Mouse (Mus musculus) lung, adult 2 months (tissue): ENCODE measurements at regions not wholly inside any gene's neighbourhood (a gene's known extent, or its start where the extent isn't known, plus 50 kb on each side); places are given as distances from the start of the nearest gene placed in this dataset.

ENCODE experiments used
- DNase-seq: peaks from one replicate; pipeline ENCODE4 v3.0.0; 2022
- H3K4me1 ChIP-seq: fragments of 200-500 bp; 2 replicates; pipeline ENCODE4 v1.6.1; 2011; ENCODE audit warnings: low read length; ENCODE audit not compliant: control insufficient read depth, insufficient read depth
- H3K4me3 ChIP-seq: fragments of 200-500 bp; replicated peaks from 2 replicates; pipeline ENCODE3; 2011; ENCODE audit warnings: low read depth, mild to moderate bottlenecking, control low read depth, low read length; ENCODE audit errors: extremely low read depth
- CTCF ChIP-seq: fragments of 200-500 bp; IDR thresholded peaks from 2 replicates; pipeline ENCODE4 v1.5.1; 2011; ENCODE audit warnings: mild to moderate bottlenecking, low read length, control low read depth; ENCODE audit not compliant: insufficient read depth
- POLR2A ChIP-seq: fragments of 200-500 bp; IDR thresholded peaks from 2 replicates; pipeline ENCODE4 v1.6.1; 2011; ENCODE audit warnings: low read depth, mild to moderate bottlenecking, control low read depth, low read length, borderline replicate concordance; ENCODE audit errors: extremely low read depth
- WGBS: fragments of 180-500 bp; shearing (Covaris S2); methylation state at CpG from one replicate; pipeline ENCODE4 v1.1.7; 2018; 5-methylcytosine and 5-hydroxymethylcytosine counted together

GRCm38 (mm10) chr6:126404331-126405070, 130.7 kb downstream of the Kcna5 start:
- no peak for TF ChIP-seq CTCF
- DNase-seq = peak; percentile 6
- Histone ChIP-seq H3K4me3 (no peak overlapping the region), H3K4me1 (peaks cover 11% of the 10 kb centered on the region; the same call in 1 of the 2 replicates)
- 35% methylated on average over 12 of the region's 12 CpGs for WGBS

GRCm38 (mm10) chr6:126399595-126399994, 135.6 kb downstream of the Kcna5 start:
- peaks cover 11% of the 10 kb centered on the region; the same call in 1 of the 2 replicates for H3K4me1 ChIP-seq
- TF ChIP-seq CTCF (no peak), POLR2A (no peak)
- no peak for DNase-seq
- WGBS = 79% methylated on average over 3 of the region's 3 CpGs
- no peak overlapping the region for H3K4me3 ChIP-seq

- 66% methylated on average over 2 of the region's 2 CpGs for WGBS
- no peak for TF ChIP-seq POLR2A
- TF ChIP-seq CTCF = no peak
These were observed 136.6 kb downstream of the Kcna5 start for GRCm38 (mm10) chr6:126398641-126399040.

GRCm38 (mm10) chr6:126395015-126395414, 140.2 kb downstream of the Kcna5 start:
- 83% methylated on average over 3 of the region's 3 CpGs for WGBS
- Histone ChIP-seq H3K4me3 (no peak overlapping the region), H3K4me1 (no peaks in the 10 kb centered on the region)
- TF ChIP-seq CTCF (no peak), POLR2A (no peak)
- no peak for DNase-seq

More at GRCm38 (mm10) chr6:126398641-126399040, 136.6 kb downstream of the Kcna5 start:
- Histone ChIP-seq H3K4me1 (peaks cover 4% of the 10 kb centered on the region; the same call in 1 of the 2 replicates), H3K4me3 (no peak overlapping the region)
- no peak for DNase-seq

GRCm38 (mm10) chr6:126394111-126394809, 141.0 kb downstream of the Kcna5 start:
- H3K4me3 ChIP-seq = no peak overlapping the region
- DNase-seq = no peak
- WGBS = 22% methylated on average over 7 of the region's 7 CpGs

GRCm38 (mm10) chr6:126384210-126385012, 150.8 kb downstream of the Kcna5 start:
- 41% methylated on average over 9 of the region's 9 CpGs for WGBS
- DNase-seq = no peak

More at GRCm38 (mm10) chr6:126394111-126394809, 141.0 kb downstream of the Kcna5 start:
- no peak for TF ChIP-seq CTCF
- no peak for TF ChIP-seq POLR2A
- no peaks in the 10 kb centered on the region for H3K4me1 ChIP-seq

GRCm38 (mm10) chr6:126377216-126377615, 158.0 kb downstream of the Kcna5 start:
- no peak for DNase-seq
- WGBS = 79% methylated on average over 4 of the region's 4 CpGs
- H3K4me1 ChIP-seq = no peaks in the 10 kb centered on the region
- TF ChIP-seq CTCF (no peak), POLR2A (no peak)
- no peak overlapping the region for H3K4me3 ChIP-seq

More at GRCm38 (mm10) chr6:126384210-126385012, 150.8 kb downstream of the Kcna5 start:
- TF ChIP-seq POLR2A (no peak), CTCF (no peak)
- Histone ChIP-seq H3K4me3 (no peak overlapping the region), H3K4me1 (no peaks in the 10 kb centered on the region)

- DNase-seq = no peak
- 71% methylated on average over 12 of the region's 12 CpGs for WGBS
- TF ChIP-seq CTCF (no peak), POLR2A (no peak)
- Histone ChIP-seq H3K4me1 (no peaks in the 10 kb centered on the region), H3K4me3 (no peak overlapping the region)
These were observed 160.1 kb downstream of the Kcna5 start for GRCm38 (mm10) chr6:126374970-126375620.

- no peak for TF ChIP-seq POLR2A
- peak; percentile 36; the same call in 1 of the 2 replicates for TF ChIP-seq CTCF
- Histone ChIP-seq H3K4me1 (no peaks in the 10 kb centered on the region), H3K4me3 (no peak overlapping the region)
- WGBS = 45% methylated on average over 5 of the region's 5 CpGs
- DNase-seq = no peak
These were observed 163.2 kb downstream of the Kcna5 start for GRCm38 (mm10) chr6:126371971-126372370.
